Mouse (Mus musculus): ENCODE data around the gene Lhfpl3.

Lhfpl3 gene

GRCm38 (mm10) chr5:23153210-23153609 is 407.4 kb downstream of the Lhfpl3 start:
- in situ Hi-C loops (cut with MboI) = no loop called here

- in situ Hi-C loops (cut with MboI) = no loop called here
These were observed 408.6 kb downstream of the Lhfpl3 start for GRCm38 (mm10) chr5:23154439-23154838.

GRCm38 (mm10) chr5:23165947-23166350 is 420.1 kb downstream of the Lhfpl3 start:
- in situ Hi-C loops (cut with MboI) = no loop called here

- in situ Hi-C loops (cut with MboI) = no loop called here
These were observed 420.8 kb downstream of the Lhfpl3 start for GRCm38 (mm10) chr5:23166658-23167057.

GRCm38 (mm10) chr5:23189633-23190032 is 443.8 kb downstream of the Lhfpl3 start:
- in situ Hi-C loops (cut with MboI) = no loop called here

- in situ Hi-C loops (cut with MboI) = no loop called here
These were observed 451.0 kb downstream of the Lhfpl3 start for GRCm38 (mm10) chr5:23196879-23197278.

DNA sequence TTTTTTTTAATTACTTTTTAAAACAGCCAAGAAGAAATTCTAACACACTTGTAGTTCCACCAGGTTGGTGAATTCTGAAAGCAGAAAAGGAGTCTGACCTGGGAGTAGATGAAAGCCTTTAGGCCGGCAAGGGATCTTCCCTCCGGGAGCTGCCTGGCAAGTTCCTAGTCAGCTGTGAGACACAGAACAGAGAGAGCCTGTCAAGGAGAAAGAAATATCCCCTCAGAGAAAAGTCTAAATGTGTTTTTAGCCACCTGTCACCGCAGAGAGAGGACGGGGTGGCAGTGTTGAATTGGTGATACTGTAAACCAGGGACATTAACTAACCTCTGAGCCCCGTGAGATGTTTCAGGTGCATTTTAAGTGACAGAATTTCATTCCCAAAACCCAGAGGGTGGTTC is 467.2 kb downstream of the Lhfpl3 start:
- in situ Hi-C loops (cut with MboI) = no loop called here

DNA sequence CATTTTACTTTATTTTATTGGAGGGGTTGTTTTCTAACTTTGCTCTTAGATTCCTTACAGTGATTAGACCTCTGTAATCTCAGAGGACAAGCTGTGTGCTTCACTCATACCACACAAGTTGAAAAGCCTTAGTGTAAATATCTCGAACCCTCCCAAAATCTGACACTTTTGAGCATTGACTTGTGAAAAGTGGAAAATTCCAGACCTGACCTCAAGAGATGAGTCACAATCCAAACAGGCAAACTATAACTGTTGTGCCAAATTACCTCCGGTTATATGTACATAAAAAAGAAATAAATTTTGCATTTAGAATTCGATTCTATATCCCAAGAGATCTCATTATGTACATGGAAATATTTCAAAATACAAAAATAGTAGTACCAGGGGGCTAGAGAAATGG is 468.8 kb downstream of the Lhfpl3 start:
- in situ Hi-C loops (cut with MboI) = no loop called here

DNA sequence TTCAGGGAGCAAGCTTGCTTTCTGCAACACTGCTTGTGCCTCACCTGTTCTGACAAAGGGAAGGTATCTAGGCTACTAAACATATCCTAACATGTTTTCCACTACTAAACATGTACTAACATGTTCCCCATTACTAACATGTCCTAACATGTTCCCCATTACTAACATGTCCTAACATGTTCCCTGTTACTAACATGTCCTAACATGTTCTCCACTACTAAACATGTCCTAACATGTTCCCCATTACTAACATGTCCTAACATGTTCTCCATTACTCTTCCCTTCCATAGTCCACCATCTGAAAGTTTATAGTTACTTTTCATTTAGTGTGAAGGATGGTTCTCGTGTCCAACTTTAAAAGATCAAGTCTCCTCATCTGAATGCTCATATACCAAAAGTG is 473.8 kb downstream of the Lhfpl3 start:
- in situ Hi-C loops (cut with MboI) = no loop called here

GRCm38 (mm10) chr5:23224759-23225536 is 479.1 kb downstream of the Lhfpl3 start:
- in situ Hi-C loops (cut with MboI) = no loop called here

DNA sequence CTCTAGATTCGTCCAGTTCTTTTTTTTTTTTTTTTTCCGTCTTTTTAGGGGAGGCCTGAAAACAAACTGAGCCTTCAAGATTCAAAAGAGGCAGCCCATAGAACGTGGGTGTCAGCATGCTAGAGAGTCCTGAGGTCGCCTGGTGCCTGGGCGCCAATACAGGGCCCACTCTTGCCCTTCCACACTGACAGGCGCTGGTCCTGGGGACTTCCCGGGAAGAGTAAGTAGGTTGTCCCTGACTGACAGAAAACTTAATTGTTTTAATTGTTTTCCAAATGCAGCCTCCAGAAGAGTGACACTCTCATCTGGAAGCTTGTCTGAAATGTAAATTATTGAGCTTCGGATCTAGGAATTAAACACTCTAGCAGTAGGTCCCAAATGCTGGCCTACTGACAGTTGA is 479.8 kb downstream of the Lhfpl3 start:
- in situ Hi-C loops (cut with MboI) = no loop called here

DNA sequence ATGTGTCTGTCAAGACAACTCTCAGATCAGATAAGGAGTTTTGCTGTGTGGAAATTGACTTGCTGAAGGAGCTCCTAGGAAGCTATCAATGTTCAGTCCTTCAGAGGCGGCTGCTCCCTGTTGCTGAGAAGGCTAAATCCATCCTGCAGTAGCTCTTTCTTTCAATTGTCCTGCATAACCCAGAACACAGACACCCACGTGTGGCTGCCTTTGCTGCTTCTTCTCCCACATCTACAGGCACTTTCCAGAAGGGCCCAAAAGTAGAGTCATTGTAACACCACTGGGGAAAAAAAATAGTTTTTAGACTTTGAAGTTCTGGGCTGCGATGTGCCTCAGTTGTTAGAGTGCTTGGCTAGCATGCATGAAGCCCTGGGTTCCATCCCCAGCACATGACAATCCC is 480.9 kb downstream of the Lhfpl3 start:
- in situ Hi-C loops (cut with MboI) = no loop called here

DNA sequence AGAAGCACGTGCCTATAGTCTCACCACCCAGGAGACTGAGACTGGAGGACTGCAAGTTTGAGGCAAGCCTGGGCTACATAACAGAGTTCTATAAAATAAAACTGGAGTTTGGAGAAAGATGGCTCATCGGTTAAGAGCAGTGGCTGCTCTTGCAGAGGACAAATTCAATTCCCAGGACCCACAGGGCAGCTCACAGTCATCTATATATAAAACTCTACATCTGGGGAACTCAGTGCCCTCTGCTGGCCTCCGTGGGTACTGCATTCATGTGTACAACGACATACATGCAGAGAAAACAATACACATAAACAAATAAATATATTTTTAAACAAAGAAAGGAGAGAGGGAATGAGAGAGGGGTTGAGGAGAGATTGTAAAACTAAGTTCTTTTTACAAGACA is 501.1 kb downstream of the Lhfpl3 start:
- in situ Hi-C loops (cut with MboI) = no loop called here

DNA sequence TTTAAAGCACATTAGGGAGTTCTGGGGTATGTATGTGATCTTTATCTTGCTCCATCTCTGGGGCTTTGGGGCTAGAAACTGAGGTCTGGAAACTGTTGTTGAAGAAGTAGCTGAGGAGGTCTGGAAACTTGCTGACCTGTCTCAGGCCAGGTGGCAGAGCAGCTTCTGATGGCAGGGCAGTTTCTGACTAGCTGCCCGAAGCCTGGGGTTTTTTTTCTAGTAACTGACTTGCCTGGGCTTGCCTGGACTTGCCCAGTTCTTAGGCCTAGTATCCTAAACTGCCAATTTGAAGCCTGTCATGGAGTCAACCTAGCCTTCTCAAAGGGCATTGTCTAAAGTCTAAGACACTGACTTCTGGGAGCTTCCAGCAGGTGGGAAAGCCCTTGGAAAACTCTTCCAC is 501.9 kb downstream of the Lhfpl3 start:
- in situ Hi-C loops (cut with MboI) = no loop called here

GRCm38 (mm10) chr5:23248303-23248702 is 502.4 kb downstream of the Lhfpl3 start:
- in situ Hi-C loops (cut with MboI) = no loop called here

DNA sequence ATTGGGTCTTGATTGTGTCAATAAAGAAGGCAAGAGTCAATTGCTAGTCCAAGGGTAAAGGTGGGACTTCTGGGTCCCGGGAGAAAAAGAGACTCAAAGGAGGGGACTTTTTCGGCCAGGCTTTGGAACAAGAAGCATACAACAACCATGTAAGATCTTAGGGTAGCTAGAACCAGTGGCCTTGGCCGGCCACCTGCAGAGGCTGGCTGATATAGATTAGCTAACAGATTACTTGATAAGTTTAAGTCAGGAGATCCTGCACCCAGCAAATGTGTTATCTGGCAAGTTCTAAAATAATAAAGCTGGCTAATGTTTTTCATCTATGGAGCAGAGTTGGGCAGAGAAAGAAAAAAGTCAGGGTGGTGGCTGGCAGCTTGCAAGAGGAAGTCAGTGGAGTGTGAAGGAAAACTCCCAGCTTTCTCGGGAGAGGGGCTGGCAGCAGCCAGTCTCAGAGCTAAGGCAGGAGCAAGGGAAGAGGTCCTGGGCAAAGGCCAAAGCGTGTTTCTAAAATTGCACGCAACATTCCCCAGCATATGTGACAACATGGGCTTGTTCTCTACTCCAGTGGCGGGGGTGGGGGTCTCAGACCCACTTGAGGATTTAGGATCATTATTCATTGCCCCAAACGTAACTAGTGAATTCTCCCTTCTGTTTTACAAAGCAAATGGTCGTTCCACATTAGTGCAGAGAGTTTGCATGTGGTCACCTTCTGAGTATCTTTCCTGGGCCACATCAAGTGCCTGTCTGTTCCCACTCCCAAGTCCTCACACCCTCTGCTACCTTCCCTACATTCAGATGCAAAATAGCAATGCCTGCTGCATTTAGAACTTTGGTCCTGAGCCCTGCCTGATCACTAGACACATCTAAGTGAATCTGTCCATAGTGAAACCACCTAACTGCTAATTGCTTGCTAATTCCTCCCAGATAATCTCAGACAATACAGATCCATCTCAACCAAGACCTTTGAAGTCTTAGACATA is 504.3 kb downstream of the Lhfpl3 start:
- in situ Hi-C loops (cut with MboI) = no loop called here

GRCm38 (mm10) chr5:23251462-23252224 is 505.8 kb downstream of the Lhfpl3 start:
- in situ Hi-C loops (cut with MboI) = no loop called here

- in situ Hi-C loops (cut with MboI) = no loop called here
These were observed 510.1 kb downstream of the Lhfpl3 start for GRCm38 (mm10) chr5:23255816-23256418.

DNA sequence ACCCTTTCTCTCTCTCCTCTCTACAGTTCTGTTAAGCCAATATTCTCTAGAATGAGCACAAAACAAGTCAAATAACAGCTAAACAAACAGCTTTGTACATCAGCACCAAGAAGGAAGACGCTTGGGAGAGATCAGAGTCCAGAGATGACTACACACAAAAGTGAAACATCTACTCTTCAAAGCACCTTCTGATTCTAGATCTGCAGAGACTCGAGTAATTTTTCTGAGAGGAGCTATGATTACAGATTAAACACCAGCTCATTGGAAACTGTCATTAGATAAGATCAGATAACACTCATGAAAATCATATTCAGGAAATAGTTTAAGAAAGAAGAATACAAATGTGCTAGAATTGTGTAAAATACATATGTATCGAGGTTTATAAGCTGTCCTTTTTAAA is 527.5 kb downstream of the Lhfpl3 start:
- in situ Hi-C loops (cut with MboI) = no loop called here

GRCm38 (mm10) chr5:23279364-23279763 is 533.5 kb downstream of the Lhfpl3 start:
- in situ Hi-C loops (cut with MboI) = no loop called here

GRCm38 (mm10) chr5:23284884-23285283 is 539.0 kb downstream of the Lhfpl3 start:
- in situ Hi-C loops (cut with MboI) = no loop called here

DNA sequence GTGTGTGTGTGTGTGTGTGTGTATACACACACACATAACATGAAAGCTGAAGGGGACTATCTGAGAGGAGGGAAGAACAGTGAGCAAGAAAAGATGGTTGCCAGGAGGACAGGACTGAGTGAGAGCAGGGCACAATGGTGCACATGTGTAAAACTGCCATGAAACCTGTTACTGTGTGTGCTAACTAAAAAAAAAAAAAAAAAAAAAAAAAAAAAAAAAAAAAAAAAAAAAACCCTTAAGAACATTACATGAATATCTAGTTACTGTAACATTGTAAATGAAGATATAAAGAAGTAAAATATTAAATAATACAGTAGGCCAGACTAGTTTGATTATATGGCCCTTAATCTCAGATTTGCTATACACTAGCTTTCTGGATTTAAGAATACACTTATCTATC is 543.3 kb downstream of the Lhfpl3 start:
- in situ Hi-C loops (cut with MboI) = no loop called here
